Mouse (Mus musculus) spleen, adult 2 months (tissue): Measurements from ENCODE around the gene Tmem100.

Experiments
- CTCF ChIP-seq: fragments of 200-500 bp; IDR thresholded peaks from 2 replicates; pipeline ENCODE4 v1.5.1; 2011; ENCODE audit warnings: mild to moderate bottlenecking, inconsistent platforms; ENCODE audit not compliant: insufficient read depth, insufficient read length, insufficient replicate concordance; ENCODE audit errors: extremely low read depth
- POLR2A ChIP-seq: fragments of 200-500 bp; IDR thresholded peaks from 2 replicates; pipeline ENCODE4 v1.6.1; 2011; ENCODE audit warnings: low read depth, low read length, inconsistent platforms

DNA sequence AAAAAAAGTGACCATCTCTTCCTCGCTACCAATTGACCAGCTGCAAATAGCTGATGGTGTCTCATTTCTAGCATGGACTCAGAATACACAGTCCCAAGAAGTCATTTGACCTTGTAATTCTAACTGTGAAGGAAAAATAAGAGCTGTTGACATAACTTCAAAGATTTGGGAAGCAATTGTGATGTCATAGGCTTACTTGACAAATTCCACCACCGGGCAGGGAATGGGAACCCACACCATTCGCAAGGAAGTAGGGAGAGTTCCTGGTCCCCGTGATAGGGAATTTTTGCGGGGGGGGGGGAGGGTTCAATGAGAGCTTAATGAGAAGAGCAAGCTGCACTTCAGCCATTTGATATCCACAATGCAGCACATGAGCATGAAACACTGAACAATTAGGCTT, 43.1 kb downstream of the Tmem100 start:
- TF ChIP-seq CTCF = no peak
- no peak for TF ChIP-seq POLR2A
